Mouse (Mus musculus) limb, embryonic 12.5 days (tissue): Measurements from ENCODE around the gene Olfr521. TPM values are rescaled to one million over a fixed set of nuclear protein-coding genes. Genes with fewer than 3 reads are reported as not detected.
"Not testable (repeated sequence)": the region's sequence is repeated elsewhere in the genome, so short reads cannot be mapped to it uniquely, and the experiment has no call there.

Experiments
- ATAC-seq: fragments of 200-750 bp; cut with Nextera tagmentation; 2 replicates; pipeline ENCODE4 v1.8.0; 2017; ENCODE audit warnings: low read depth, moderate TSS enrichment; ENCODE audit not compliant: insufficient number of reproducible peaks, insufficient read depth, low FRiP score, low TSS enrichment
- H3K27ac ChIP-seq: fragments of 300-500 bp; sonication (generic); 2 replicates; pipeline ENCODE4 v1.5.1; 2016; ENCODE audit warnings: mild to moderate bottlenecking, moderate library complexity
- H3K27me3 ChIP-seq: fragments of 300-500 bp; sonication (generic); 2 replicates; pipeline ENCODE4 v1.6.1; 2016; ENCODE audit warnings: mild to moderate bottlenecking, moderate library complexity
- H3K36me3 ChIP-seq: fragments of 300-500 bp; sonication (generic); 2 replicates; pipeline ENCODE4 v1.6.1; 2016; ENCODE audit warnings: mild to moderate bottlenecking, moderate library complexity
- H3K4me1 ChIP-seq: fragments of 300-500 bp; sonication (generic); replicated peaks from 2 replicates; pipeline ENCODE4 v1.6.1; 2016
- H3K4me2 ChIP-seq: fragments of 300-500 bp; sonication (generic); 2 replicates; pipeline ENCODE4 v1.6.1; 2016; ENCODE audit warnings: mild to moderate bottlenecking, moderate library complexity
- H3K4me3 ChIP-seq: fragments of 300-500 bp; sonication (generic); replicated peaks from 2 replicates; pipeline ENCODE4 v1.5.1; 2016; ENCODE audit warnings: mild to moderate bottlenecking
- H3K9ac ChIP-seq: fragments of 300-500 bp; sonication (generic); replicated peaks from 2 replicates; pipeline ENCODE4 v1.6.1; 2016; ENCODE audit warnings: mild to moderate bottlenecking, moderate library complexity
- H3K9me3 ChIP-seq: fragments of 300-500 bp; sonication (generic); 2 replicates; pipeline ENCODE4 v1.6.1; 2016; ENCODE audit warnings: mild to moderate bottlenecking, moderate library complexity
- WGBS: fragments of 180-500 bp; shearing (Covaris S2); methylation state at CpG from one replicate; pipeline ENCODE4 v1.1.7; 2016; 5-methylcytosine and 5-hydroxymethylcytosine counted together
- polyA plus RNA-seq: library from polyadenylated mRNA; unstranded; fragments of >200 nt; fragmentation: Nextera tagmentation; extraction: Ambion mirVana; gene quantifications from 2 replicates; pipeline ENCODE4 v1.2.1, GENCODE M21; 2016

Gene Olfr521
- polyA plus RNA-seq, 1 experiment from 2014 or later = not detected

DNA sequence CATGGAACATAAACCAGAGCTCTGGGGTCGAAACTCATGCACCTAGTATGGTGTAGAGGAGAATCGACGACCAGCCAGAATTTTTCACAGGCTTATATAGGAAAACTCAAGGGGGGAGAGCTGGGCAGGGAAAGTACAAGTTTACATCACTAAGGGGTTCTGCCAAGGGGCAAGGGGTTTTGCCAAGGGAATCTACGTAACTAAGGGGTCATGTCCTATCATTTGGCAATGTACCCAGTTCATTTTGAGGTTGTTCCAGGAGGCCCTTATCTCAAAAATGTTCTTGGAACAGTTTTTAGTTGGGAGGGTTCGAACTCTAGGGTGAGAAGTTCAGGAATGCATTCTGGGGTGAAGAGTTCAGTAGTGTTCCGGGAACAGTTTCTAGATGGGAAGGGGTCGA, 43.7 kb downstream of the Olfr521 start:
- not testable (repeated sequence) for H3K27ac ChIP-seq, H3K4me2 ChIP-seq, H3K4me3 ChIP-seq, ATAC-seq, H3K9me3 ChIP-seq, H3K4me1 ChIP-seq, H3K36me3 ChIP-seq, H3K9ac ChIP-seq, H3K27me3 ChIP-seq
- 80% methylated on average over 7 of the region's 7 CpGs for WGBS

DNA sequence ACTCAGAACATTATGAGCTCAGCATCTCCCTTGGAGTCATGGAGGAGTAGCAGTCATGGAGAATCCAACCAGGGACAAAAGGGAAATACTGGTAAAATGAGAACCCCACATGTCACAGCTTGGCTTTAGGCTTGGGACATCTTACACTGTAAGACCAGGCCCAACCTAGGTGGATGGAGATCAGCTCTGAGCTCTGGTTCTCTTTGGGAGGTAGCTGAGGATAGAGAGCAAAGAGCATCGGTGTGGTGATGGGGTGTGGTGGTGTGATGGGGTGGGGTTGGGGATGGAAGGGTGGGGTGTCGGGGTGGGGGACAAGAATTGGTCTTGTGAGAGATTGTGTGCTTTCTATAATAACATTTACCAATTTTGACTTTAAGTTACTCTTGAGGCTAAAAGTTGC, 47.5 kb downstream of the Olfr521 start:
- H3K4me2 ChIP-seq = no peak overlapping the region
- H3K4me3 ChIP-seq = no peak overlapping the region
- no peaks in the 10 kb centered on the region; the same call in 1 of the 2 replicates for H3K36me3 ChIP-seq
- no peak overlapping the region for H3K27ac ChIP-seq
- no peaks in the 10 kb centered on the region for H3K9me3 ChIP-seq
- no peaks in the 10 kb centered on the region for H3K27me3 ChIP-seq
- 86% methylated on average over 2 of the region's 2 CpGs for WGBS
- H3K4me1 ChIP-seq = no peaks in the 10 kb centered on the region
- ATAC-seq = no peak
- H3K9ac ChIP-seq = no peak overlapping the region

DNA sequence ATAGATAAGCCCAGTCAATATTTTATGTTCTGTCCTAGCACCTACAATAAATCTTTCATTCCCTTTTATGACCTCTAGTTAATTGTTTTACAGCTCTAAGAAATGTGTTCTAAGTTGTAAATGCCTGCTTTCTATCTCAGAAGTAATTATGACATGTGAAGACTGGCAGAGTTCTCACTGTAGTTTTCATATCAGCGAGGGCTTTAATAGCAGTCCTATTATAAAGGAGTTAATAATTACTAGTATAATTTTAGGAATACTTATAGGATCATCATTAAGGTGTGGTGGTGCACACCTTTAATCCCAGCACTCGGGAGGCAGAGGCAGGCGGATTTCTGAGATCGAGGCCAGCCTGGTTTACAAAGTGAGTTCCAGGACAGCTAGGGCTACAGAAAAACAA, 48.4 kb downstream of the Olfr521 start:
- 85% methylated on average over 4 of the region's 4 CpGs for WGBS
- Histone ChIP-seq H3K9me3 (no peaks in the 10 kb centered on the region), H3K9ac (no peak overlapping the region), H3K4me3 (no peak overlapping the region), H3K4me2 (no peak overlapping the region), H3K4me1 (no peaks in the 10 kb centered on the region), H3K27ac (no peak overlapping the region), H3K36me3 (no peaks in the 10 kb centered on the region; the same call in 1 of the 2 replicates), H3K27me3 (no peaks in the 10 kb centered on the region)
- no peak for ATAC-seq

DNA sequence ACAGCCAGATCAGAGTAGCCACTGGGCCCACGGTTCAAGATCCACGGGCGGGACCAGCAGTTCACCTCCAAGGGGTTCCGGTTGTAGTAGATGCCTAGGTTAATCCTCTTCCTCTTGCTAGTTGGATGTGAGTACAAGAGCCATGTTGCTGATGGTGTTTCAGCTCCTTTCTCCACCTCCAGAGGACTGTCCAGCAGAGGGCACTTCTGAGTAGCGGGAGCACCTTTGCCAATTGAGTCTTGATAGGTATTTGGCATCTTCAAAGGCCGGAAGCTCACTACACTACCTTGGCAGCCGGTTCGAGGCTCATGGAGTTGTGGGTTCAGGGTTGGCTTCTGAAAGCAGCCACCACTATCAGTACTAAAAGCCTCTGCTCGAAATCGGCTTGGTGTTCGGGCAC, 50.1 kb downstream of the Olfr521 start:
- Histone ChIP-seq H3K36me3 (no peaks in the 10 kb centered on the region; the same call in 1 of the 2 replicates), H3K27ac (no peak overlapping the region), H3K4me1 (no peaks in the 10 kb centered on the region), H3K4me2 (no peak overlapping the region), H3K9me3 (no peaks in the 10 kb centered on the region), H3K4me3 (no peak overlapping the region), H3K27me3 (no peaks in the 10 kb centered on the region), H3K9ac (no peak overlapping the region)
- WGBS = 91% methylated on average over 11 of the region's 11 CpGs
- no peak for ATAC-seq

DNA sequence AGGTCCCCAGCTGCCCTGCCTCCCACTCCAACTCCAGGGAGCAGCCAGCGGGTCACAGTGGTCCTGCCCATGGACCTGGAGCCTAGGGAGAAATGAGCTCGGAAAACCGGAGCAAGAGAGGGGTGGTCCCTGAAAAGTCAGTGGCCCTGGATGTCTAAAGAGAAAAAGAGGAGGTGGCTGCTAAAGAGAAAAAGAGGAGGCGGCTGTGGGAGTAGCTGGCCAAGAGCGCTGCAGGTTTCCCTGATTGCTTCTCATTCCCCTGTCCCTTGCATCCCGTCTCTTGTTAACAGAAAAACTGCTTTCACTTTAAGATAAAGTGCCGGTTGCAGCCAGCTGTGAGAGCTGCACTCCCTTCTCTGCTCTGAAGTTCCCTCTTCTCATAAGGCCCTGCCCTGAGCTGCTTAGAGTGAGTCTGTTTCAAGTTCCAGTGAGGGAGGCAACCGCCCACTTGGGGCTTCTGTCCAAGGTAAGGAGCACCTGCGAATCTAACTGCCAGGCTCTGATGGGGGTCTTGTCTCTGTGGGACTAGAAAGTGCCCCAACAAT, 54.9 kb downstream of the Olfr521 start:
- ATAC-seq, H3K9me3 ChIP-seq, H3K4me1 ChIP-seq, H3K27ac ChIP-seq, H3K4me2 ChIP-seq, H3K27me3 ChIP-seq, H3K36me3 ChIP-seq, H3K4me3 ChIP-seq, H3K9ac ChIP-seq: not testable (repeated sequence)
- 23% methylated on average over 9 of the region's 9 CpGs for WGBS

Other genes with a start within 250 kb of the Olfr521 start
- gene Arrb1, start 228.0 kb upstream of the Olfr521 start, polyA plus RNA-seq = 8.1 and 8.4 TPM in 2 replicates
- 0.14 and 0.26 TPM in 2 replicates for gene Tpbgl, start 136.4 kb upstream of the Olfr521 start, polyA plus RNA-seq
- gene Slco2b1, start 52.2 kb upstream of the Olfr521 start, polyA plus RNA-seq = 1.4 and 1.5 TPM in 2 replicates
- not detected in 2 replicates for gene Olfr520, start 33.2 kb upstream of the Olfr521 start, polyA plus RNA-seq
- 2.6 and 2.7 TPM in 2 replicates for gene Neu3, start 64.9 kb downstream of the Olfr521 start, polyA plus RNA-seq
- 0.21 and 0.22 TPM in 2 replicates for gene Xrra1, start 95.6 kb downstream of the Olfr521 start, polyA plus RNA-seq
- gene Spcs2, start 100.0 kb downstream of the Olfr521 start, polyA plus RNA-seq = 355 and 365 TPM in 2 replicates
- 7.9 and 8.0 TPM in 2 replicates for gene Rnf169, start 216.9 kb downstream of the Olfr521 start, polyA plus RNA-seq
- 2.6 and 3.6 TPM in 2 replicates for gene Chrdl2, start 242.7 kb downstream of the Olfr521 start, polyA plus RNA-seq